Mouse (Mus musculus) CD4-positive naive resting alpha-beta T cell, adult 76 days (primary cell): Measurements from ENCODE around the gene Rheb. TPM values are rescaled to one million over a fixed set of nuclear protein-coding genes. Genes with fewer than 3 reads are reported as not detected.

Source experiments
- total RNA-seq: library from RNA; stranded (reverse); gene quantifications from one replicate; pipeline ENCODE4 v1.2.4, GENCODE M21; 2023

Rheb gene
- total RNA-seq = 69.1 TPM

DNA sequence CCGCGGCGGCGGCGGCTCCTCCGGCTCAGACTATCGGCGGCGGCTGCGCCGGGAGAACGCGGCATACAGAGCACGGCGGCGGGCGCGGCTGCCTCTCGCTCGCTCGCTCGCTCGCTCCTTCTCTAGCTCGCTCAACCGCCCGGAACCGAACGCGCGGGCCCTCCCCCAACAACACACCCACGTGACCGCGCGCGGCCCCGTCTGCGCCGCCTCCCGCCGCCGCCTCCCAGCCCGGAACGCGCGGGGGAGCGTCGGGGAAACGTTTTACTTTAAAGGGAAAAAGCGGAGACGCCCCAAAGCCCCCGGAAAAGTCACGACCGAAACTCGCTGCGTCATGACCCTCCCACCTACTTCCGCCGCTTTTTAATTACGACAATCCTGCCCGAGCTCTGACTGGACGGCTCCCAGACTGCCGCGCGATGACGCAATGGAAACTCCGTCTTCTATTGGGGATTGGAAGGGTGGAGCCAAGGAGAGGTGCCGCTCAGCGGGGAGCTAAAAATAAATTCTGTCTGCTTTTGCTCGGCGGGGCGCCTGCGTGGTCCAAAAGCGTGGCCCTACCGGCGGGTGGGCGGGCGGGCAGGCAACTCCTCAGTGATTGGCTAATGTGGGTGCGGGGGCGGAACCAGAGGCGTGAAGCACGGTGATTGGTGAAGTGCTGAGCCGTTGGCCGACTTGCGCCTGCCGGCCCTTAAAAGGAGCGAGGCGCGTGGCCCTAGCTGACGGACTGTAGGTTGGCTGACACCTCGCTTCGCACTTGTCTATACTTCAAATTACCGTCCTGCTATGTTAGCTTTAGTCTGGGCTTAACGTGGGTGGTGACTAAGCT is at the start of gene Rheb:
TSS of gene Rheb (minus strand) at position 351 of the 829 bp plus-strand sequence.

DNA sequence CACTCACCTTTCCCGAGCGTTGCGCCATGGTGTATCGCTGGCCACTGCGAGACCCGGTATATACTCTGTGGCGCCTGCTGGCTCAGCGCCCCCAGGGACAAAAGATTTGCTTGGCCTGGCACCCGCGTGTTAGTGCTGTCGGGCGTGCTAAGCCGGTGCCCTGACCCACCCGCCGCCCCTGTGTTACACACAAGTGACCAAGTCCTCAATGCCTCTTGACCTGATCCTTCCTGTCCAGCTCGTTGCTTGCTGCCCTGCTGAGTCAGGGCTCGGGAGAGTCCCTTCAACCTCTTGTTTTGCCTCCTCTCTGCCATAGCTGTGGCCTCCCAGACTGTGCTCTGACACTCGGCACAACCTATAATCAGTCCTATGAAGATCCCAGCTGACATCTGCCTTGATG is 84.6 kb downstream of the Rheb start, which contains the start of gene Crygn:
TSS of gene Crygn (minus strand) at position 193 of the 400 bp plus-strand sequence.

Other genes starting within 250 kb of the Rheb start
- gene Smarcd3, start 218.2 kb downstream of the Rheb start, total RNA-seq = not detected
- gene Nub1, start 157.1 kb downstream of the Rheb start, total RNA-seq = 110 TPM
- not detected for gene Wdr86, start 111.9 kb downstream of the Rheb start, total RNA-seq
- not detected for gene Crygn, start 84.6 kb downstream of the Rheb start, total RNA-seq